Mouse (Mus musculus): ENCODE data around the gene Zfp69. TPM values are rescaled to one million over a fixed set of nuclear protein-coding genes. Genes with fewer than 3 reads are reported as not detected.

Zfp69 gene
- total and polyA plus RNA-seq, 3 experiments, result 2.7 to 8.1 (median 4.9) TPM

GRCm38 (mm10) chr4:120948938-120949337 is 2.6 kb downstream of the Zfp69 start:
- TF ChIP-seq TAL1 (conservative IDR thresholded peaks at IDR 0.05; ENCODE audit: low read depth, low read length) (no peak), POLR2AphosphoS5 (IDR thresholded peaks at IDR 0.05; ENCODE audit: insufficient replicate concordance, low read depth, low read length) (no peak), GATA1 (IDR thresholded peaks at IDR 0.05; ENCODE audit: borderline replicate concordance, low read length) (no peak), GATA2 (IDR thresholded peaks at IDR 0.05; ENCODE audit: borderline replicate concordance, low read depth, low read length) (no peak), CTCF (IDR thresholded peaks at IDR 0.05; ENCODE audit: low read depth, low read length) (no peak)
- Histone ChIP-seq H3K9me3 (replicated peaks) (no peaks in the 10 kb centered on the region), H3K27me3 (ENCODE audit: insufficient read depth, low read length) (no peaks in the 10 kb centered on the region), H3K36me3 (replicated peaks) (peaks cover 31% of the 10 kb centered on the region), H3K4me3 (ENCODE audit: low read depth, low read length) (no peak overlapping the region), H3K4me1 (ENCODE audit: insufficient read depth, low read depth, low read length) (peaks cover 25% of the 10 kb centered on the region)
- no peak for DNase-seq (ENCODE audit: low spot score)
- no peak for ATAC-seq (ENCODE audit: extremely low read depth, insufficient number of reproducible peaks, low FRiP score, poor library complexity, severe bottlenecking)

GRCm38 (mm10) chr4:120935006-120935405 is 16.5 kb downstream of the Zfp69 start:
- DNase-seq (ENCODE audit: low spot score) (no peak), ATAC-seq (ENCODE audit: extremely low read depth, insufficient number of reproducible peaks, low FRiP score, poor library complexity, severe bottlenecking) (no peak)
- TF ChIP-seq GATA1 (IDR thresholded peaks at IDR 0.05; ENCODE audit: borderline replicate concordance, low read length), result no peak
- no peak for TF ChIP-seq GATA2 (IDR thresholded peaks at IDR 0.05; ENCODE audit: borderline replicate concordance, low read depth, low read length)
- TF ChIP-seq POLR2AphosphoS5 (IDR thresholded peaks at IDR 0.05; ENCODE audit: insufficient replicate concordance, low read depth, low read length), result no peak
- TF ChIP-seq TAL1 (conservative IDR thresholded peaks at IDR 0.05; ENCODE audit: low read depth, low read length), result no peak
- TF ChIP-seq CTCF (IDR thresholded peaks at IDR 0.05; ENCODE audit: low read depth, low read length), result no peak
- peaks cover 43% of the 10 kb centered on the region for H3K36me3 ChIP-seq (replicated peaks)
- peaks cover 6% of the 10 kb centered on the region for H3K4me1 ChIP-seq (ENCODE audit: insufficient read depth, low read depth, low read length)
- H3K27me3 ChIP-seq (ENCODE audit: insufficient read depth, low read length), result no peaks in the 10 kb centered on the region
- peaks cover 7% of the 10 kb centered on the region for H3K9me3 ChIP-seq (replicated peaks)
- H3K4me3 ChIP-seq (ENCODE audit: low read depth, low read length), result no peak overlapping the region

- Histone ChIP-seq H3K27me3 (ENCODE audit: insufficient read depth, low read length) (no peaks in the 10 kb centered on the region), H3K4me1 (ENCODE audit: insufficient read depth, low read depth, low read length) (peaks cover 10% of the 10 kb centered on the region), H3K4me3 (ENCODE audit: low read depth, low read length) (no peak overlapping the region), H3K36me3 (replicated peaks) (peaks cover 41% of the 10 kb centered on the region), H3K9me3 (replicated peaks) (peaks cover 16% of the 10 kb centered on the region)
- no peak for TF ChIP-seq TAL1 (conservative IDR thresholded peaks at IDR 0.05; ENCODE audit: low read depth, low read length)
- no peak for TF ChIP-seq GATA2 (IDR thresholded peaks at IDR 0.05; ENCODE audit: borderline replicate concordance, low read depth, low read length)
- TF ChIP-seq GATA1 (IDR thresholded peaks at IDR 0.05; ENCODE audit: borderline replicate concordance, low read length), result no peak
- no peak for TF ChIP-seq CTCF (IDR thresholded peaks at IDR 0.05; ENCODE audit: low read depth, low read length)
- no peak for TF ChIP-seq POLR2AphosphoS5 (IDR thresholded peaks at IDR 0.05; ENCODE audit: insufficient replicate concordance, low read depth, low read length)
- no peak for ATAC-seq (ENCODE audit: extremely low read depth, insufficient number of reproducible peaks, low FRiP score, poor library complexity, severe bottlenecking)
- DNase-seq (ENCODE audit: low spot score), result no peak
Observed at GRCm38 (mm10) chr4:120930736-120931135, 20.8 kb downstream of the Zfp69 start.

GRCm38 (mm10) chr4:120928686-120929085 is 22.8 kb downstream of the Zfp69 start:
- DNase-seq (ENCODE audit: low spot score) (no peak), ATAC-seq (ENCODE audit: extremely low read depth, insufficient number of reproducible peaks, low FRiP score, poor library complexity, severe bottlenecking) (no peak)
- no peak overlapping the region for H3K4me3 ChIP-seq (ENCODE audit: low read depth, low read length)
- peaks cover 14% of the 10 kb centered on the region for H3K4me1 ChIP-seq (ENCODE audit: insufficient read depth, low read depth, low read length)
- no peak for TF ChIP-seq POLR2AphosphoS5 (IDR thresholded peaks at IDR 0.05; ENCODE audit: insufficient replicate concordance, low read depth, low read length)
- TF ChIP-seq TAL1 (conservative IDR thresholded peaks at IDR 0.05; ENCODE audit: low read depth, low read length), result no peak
- TF ChIP-seq GATA1 (IDR thresholded peaks at IDR 0.05; ENCODE audit: borderline replicate concordance, low read length), result no peak
- no peak for TF ChIP-seq GATA2 (IDR thresholded peaks at IDR 0.05; ENCODE audit: borderline replicate concordance, low read depth, low read length)
- TF ChIP-seq CTCF (IDR thresholded peaks at IDR 0.05; ENCODE audit: low read depth, low read length), result no peak
- peaks cover 23% of the 10 kb centered on the region for H3K36me3 ChIP-seq (replicated peaks)
- H3K9me3 ChIP-seq (replicated peaks), result peaks cover 16% of the 10 kb centered on the region
- H3K27me3 ChIP-seq (ENCODE audit: insufficient read depth, low read length), result no peaks in the 10 kb centered on the region

- DNase-seq (ENCODE audit: low spot score) (peak; percentile 37), ATAC-seq (ENCODE audit: extremely low read depth, insufficient number of reproducible peaks, low FRiP score, poor library complexity, severe bottlenecking) (peak; percentile 72; the same call in 1 of the 2 replicates)
- TF ChIP-seq GATA1 (IDR thresholded peaks at IDR 0.05; ENCODE audit: borderline replicate concordance, low read length), result no peak
- TF ChIP-seq POLR2AphosphoS5 (IDR thresholded peaks at IDR 0.05; ENCODE audit: insufficient replicate concordance, low read depth, low read length), result no peak
- TF ChIP-seq CTCF (IDR thresholded peaks at IDR 0.05; ENCODE audit: low read depth, low read length), result no peak
- TF ChIP-seq GATA2 (IDR thresholded peaks at IDR 0.05; ENCODE audit: borderline replicate concordance, low read depth, low read length), result no peak
- TF ChIP-seq TAL1 (conservative IDR thresholded peaks at IDR 0.05; ENCODE audit: low read depth, low read length), result no peak
- peaks cover 27% of the 10 kb centered on the region for H3K4me1 ChIP-seq (ENCODE audit: insufficient read depth, low read depth, low read length)
- H3K36me3 ChIP-seq (replicated peaks), result peaks cover 20% of the 10 kb centered on the region
- H3K4me3 ChIP-seq (ENCODE audit: low read depth, low read length), result peak overlapping the region; percentile 83
- no peaks in the 10 kb centered on the region for H3K27me3 ChIP-seq (ENCODE audit: insufficient read depth, low read length)
- H3K9me3 ChIP-seq (replicated peaks), result peaks cover 11% of the 10 kb centered on the region
Observed at GRCm38 (mm10) chr4:120925386-120925785, 26.1 kb downstream of the Zfp69 start.

- Histone ChIP-seq H3K4me1 (ENCODE audit: insufficient read depth, low read depth, low read length) (peaks cover 27% of the 10 kb centered on the region), H3K4me3 (ENCODE audit: low read depth, low read length) (peak within 1 kb of the TSS; percentile 83), H3K27me3 (ENCODE audit: insufficient read depth, low read length) (no peaks in the 10 kb centered on the region), H3K9me3 (replicated peaks) (peaks cover 9% of the 10 kb centered on the region), H3K36me3 (replicated peaks) (peaks cover 23% of the 10 kb centered on the region)
- ATAC-seq (ENCODE audit: extremely low read depth, insufficient number of reproducible peaks, low FRiP score, poor library complexity, severe bottlenecking), result peak; percentile 98
- TF ChIP-seq GATA1 (IDR thresholded peaks at IDR 0.05; ENCODE audit: borderline replicate concordance, low read length), result no peak
- no peak for TF ChIP-seq TAL1 (conservative IDR thresholded peaks at IDR 0.05; ENCODE audit: low read depth, low read length)
- no peak for TF ChIP-seq CTCF (IDR thresholded peaks at IDR 0.05; ENCODE audit: low read depth, low read length)
- TF ChIP-seq GATA2 (IDR thresholded peaks at IDR 0.05; ENCODE audit: borderline replicate concordance, low read depth, low read length), result no peak
- no peak; the same call in 1 of the 2 replicates for TF ChIP-seq POLR2AphosphoS5 (IDR thresholded peaks at IDR 0.05; ENCODE audit: insufficient replicate concordance, low read depth, low read length)
- DNase-seq (ENCODE audit: low spot score), result peak; percentile 90
Observed at GRCm38 (mm10) chr4:120924554-120925299, 26.8 kb downstream of the Zfp69 start, which contains the start of gene Exo5. Gene Exo5 (minus strand): TSS chr4:120925017.
